Mouse (Mus musculus) ES-E14 (cell line): ENCODE measurements around the gene 2410015M20Rik.

ENCODE experiments used
- CHD2 ChIP-seq: IDR thresholded peaks from 2 replicates; pipeline ENCODE4 v1.6.1; 2014; ENCODE audit warnings: mild to moderate bottlenecking, low read depth, low read length, inconsistent platforms
- HCFC1 ChIP-seq: IDR thresholded peaks from 2 replicates; pipeline ENCODE4 v1.6.1; 2012; ENCODE audit warnings: low read length, inconsistent platforms, borderline replicate concordance; ENCODE audit not compliant: insufficient read depth
- ZC3H11A ChIP-seq: IDR thresholded peaks from 2 replicates; pipeline ENCODE4 v1.6.1; 2012; ENCODE audit warnings: low read depth, mild to moderate bottlenecking, inconsistent platforms, low read length, borderline replicate concordance

GRCm38 (mm10) chr17:56614391-56615135, 5.0 kb upstream of the 2410015M20Rik start:
- TF ChIP-seq HCFC1 (no peak), CHD2 (peak; percentile 56), ZC3H11A (no peak)
